Mouse (Mus musculus) small intestine, adult 2 months (tissue): ENCODE measurements at regions not wholly inside any gene's neighbourhood (a gene's known extent, or its start where the extent isn't known, plus 50 kb on each side); places are given as distances from the start of the nearest gene placed in this dataset.

ENCODE experiments used
- H3K27ac ChIP-seq: fragments of 200-500 bp; 2 replicates; pipeline ENCODE4 v1.5.1; 2012; ENCODE audit warnings: low read depth, low read length, control low read depth, inconsistent platforms; ENCODE audit not compliant: insufficient read depth
- H3K27me3 ChIP-seq: fragments of 200-500 bp; 2 replicates; pipeline ENCODE4 v1.6.1; 2012; ENCODE audit warnings: mild to moderate bottlenecking, moderate library complexity, low read length, inconsistent platforms; ENCODE audit not compliant: control insufficient read depth, insufficient read depth
- H3K36me3 ChIP-seq: fragments of 200-500 bp; 2 replicates; pipeline ENCODE4 v1.6.1; 2012; ENCODE audit warnings: mild to moderate bottlenecking, low read length, control low read depth, inconsistent platforms; ENCODE audit not compliant: control insufficient read depth, insufficient read depth
- H3K4me1 ChIP-seq: fragments of 200-500 bp; 2 replicates; pipeline ENCODE4 v1.6.1; 2012; ENCODE audit warnings: low read length, inconsistent platforms, mixed read lengths; ENCODE audit not compliant: control insufficient read depth, insufficient read depth, insufficient read length
- H3K4me3 ChIP-seq: fragments of 200-500 bp; 2 replicates; pipeline ENCODE4 v1.5.1; 2012; ENCODE audit warnings: low read depth, mild to moderate bottlenecking, control low read depth, inconsistent platforms, low read length, moderate library complexity
- CTCF ChIP-seq: fragments of 200-500 bp; IDR thresholded peaks from 2 replicates; pipeline ENCODE4 v1.5.1; 2012; ENCODE audit warnings: low read depth, mild to moderate bottlenecking, control low read depth, inconsistent platforms, low read length, moderate library complexity, mixed read lengths; ENCODE audit not compliant: insufficient replicate concordance, insufficient read length; ENCODE audit errors: extremely low read depth
- POLR2A ChIP-seq: fragments of 200-500 bp; IDR thresholded peaks from 2 replicates; pipeline ENCODE4 v1.6.1; 2012; ENCODE audit warnings: low read depth, mild to moderate bottlenecking, control low read depth, inconsistent platforms, low read length, moderate library complexity
- WGBS: fragments of 180-500 bp; shearing (Covaris S2); methylation state at CpG from one replicate; pipeline ENCODE4 v1.1.7; 2018; 5-methylcytosine and 5-hydroxymethylcytosine counted together

DNA sequence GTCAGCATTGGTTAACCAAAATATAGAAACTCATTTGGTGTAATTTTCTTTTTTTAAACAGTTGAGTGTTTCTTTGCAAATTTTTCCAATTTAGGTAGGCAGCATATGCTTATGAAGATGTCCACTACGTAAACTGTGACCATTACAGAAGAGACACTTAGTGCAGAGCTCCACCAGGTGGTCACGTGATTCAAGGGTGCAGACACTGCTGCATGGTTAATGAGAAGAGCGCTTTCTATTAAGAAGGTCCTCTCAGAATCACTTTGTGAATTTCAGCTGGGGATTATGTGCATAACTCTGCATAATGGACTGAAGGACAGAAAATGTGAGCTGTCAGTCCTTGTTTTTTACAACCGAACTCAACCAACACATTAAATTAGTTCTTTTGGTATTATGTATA lies 484.7 kb downstream of the 1190002N15Rik start:
- Histone ChIP-seq H3K4me1 (no peaks in the 10 kb centered on the region), H3K4me3 (no peak overlapping the region), H3K27ac (no peak overlapping the region), H3K36me3 (no peaks in the 10 kb centered on the region), H3K27me3 (no peaks in the 10 kb centered on the region)
- TF ChIP-seq POLR2A (no peak), CTCF (no peak)
- 84% methylated on average over 4 of the region's 4 CpGs for WGBS

DNA sequence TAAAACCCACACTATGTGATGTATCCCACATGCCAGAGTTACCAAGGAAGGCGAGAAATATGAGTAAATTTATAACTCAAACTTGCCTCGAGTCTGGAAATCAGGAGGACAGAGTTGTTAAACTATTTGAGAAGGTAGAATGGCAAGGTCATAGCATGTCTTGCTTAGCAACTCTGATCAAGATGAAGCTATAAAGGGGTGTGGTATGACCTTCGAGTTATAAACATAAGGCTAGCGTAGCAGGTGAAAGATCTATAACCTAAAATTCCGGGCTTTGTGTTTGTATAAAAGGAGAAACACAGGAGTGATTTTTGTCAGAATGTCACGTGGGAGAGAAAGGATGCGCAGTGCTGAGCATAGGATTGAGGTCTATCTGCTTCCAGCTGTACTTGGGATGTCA lies 490.0 kb downstream of the 1190002N15Rik start:
- no peak for TF ChIP-seq CTCF
- TF ChIP-seq POLR2A: no peak
- no peaks in the 10 kb centered on the region for H3K36me3 ChIP-seq
- H3K4me1 ChIP-seq: no peaks in the 10 kb centered on the region
- no peak overlapping the region for H3K4me3 ChIP-seq
- H3K27ac ChIP-seq: no peak overlapping the region
- no peaks in the 10 kb centered on the region for H3K27me3 ChIP-seq
- 35% methylated on average over 7 of the region's 7 CpGs for WGBS

DNA sequence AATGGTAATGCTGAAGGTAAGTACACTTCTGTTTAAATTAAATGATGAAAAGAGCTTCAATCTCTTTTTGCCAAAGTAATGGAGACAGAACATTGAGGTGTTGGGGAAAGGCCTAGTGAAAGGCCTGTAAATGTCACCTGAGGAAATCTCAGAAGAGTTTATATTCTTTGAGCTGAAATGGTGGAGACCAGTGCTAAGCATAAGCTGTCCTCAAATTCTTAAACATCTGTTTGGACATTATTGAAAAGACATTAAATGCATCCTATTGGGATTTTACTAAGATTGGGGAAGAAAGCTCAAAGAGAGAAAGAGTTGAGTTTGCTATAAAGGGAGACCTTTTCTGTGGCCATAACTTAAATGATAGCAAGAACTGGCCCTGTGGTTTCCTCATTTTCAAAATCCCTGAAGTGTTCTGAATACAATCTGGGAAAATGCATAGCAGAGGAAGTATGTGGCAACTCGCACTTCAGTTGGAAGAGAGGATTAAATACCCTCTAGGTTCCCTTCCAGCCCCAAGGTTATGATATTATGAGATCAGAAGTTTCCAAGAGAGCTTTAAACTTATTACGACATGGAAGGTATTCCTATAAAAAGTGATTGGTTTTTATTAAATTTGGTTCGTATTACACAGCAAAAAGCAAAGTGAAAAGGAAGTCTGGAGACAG lies 492.3 kb downstream of the 1190002N15Rik start:
- Histone ChIP-seq H3K36me3 (no peaks in the 10 kb centered on the region), H3K4me3 (no peak overlapping the region), H3K27me3 (no peaks in the 10 kb centered on the region), H3K27ac (no peak overlapping the region), H3K4me1 (no peaks in the 10 kb centered on the region)
- no peak for TF ChIP-seq CTCF
- TF ChIP-seq POLR2A: no peak
- WGBS: 81% methylated on average over 3 of the region's 3 CpGs

DNA sequence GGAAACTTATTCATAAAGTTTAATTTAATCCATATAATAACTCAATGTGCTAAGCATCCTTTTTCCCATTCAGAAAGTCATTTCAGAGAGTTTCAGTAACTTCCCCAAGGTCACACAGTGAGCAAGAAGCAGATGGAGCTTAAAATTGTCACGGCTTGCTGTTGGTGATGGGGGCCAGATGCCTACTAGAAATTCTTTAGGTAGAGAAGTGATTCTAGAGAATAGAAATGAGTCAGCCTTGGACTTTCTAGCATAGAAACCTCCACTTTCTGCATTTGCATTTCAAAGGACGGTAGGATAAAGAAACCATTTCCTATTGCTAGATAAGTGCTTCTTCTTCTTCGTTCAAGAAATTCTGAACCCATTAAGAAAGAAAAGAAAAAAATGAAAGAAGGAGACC lies 514.1 kb downstream of the 1190002N15Rik start:
- H3K27me3 ChIP-seq: no peaks in the 10 kb centered on the region
- TF ChIP-seq CTCF: no peak
- no peaks in the 10 kb centered on the region for H3K4me1 ChIP-seq
- H3K4me3 ChIP-seq: no peak overlapping the region
- H3K27ac ChIP-seq: no peak overlapping the region
- no peaks in the 10 kb centered on the region for H3K36me3 ChIP-seq
- 79% methylated on average over 3 of the region's 3 CpGs for WGBS

DNA sequence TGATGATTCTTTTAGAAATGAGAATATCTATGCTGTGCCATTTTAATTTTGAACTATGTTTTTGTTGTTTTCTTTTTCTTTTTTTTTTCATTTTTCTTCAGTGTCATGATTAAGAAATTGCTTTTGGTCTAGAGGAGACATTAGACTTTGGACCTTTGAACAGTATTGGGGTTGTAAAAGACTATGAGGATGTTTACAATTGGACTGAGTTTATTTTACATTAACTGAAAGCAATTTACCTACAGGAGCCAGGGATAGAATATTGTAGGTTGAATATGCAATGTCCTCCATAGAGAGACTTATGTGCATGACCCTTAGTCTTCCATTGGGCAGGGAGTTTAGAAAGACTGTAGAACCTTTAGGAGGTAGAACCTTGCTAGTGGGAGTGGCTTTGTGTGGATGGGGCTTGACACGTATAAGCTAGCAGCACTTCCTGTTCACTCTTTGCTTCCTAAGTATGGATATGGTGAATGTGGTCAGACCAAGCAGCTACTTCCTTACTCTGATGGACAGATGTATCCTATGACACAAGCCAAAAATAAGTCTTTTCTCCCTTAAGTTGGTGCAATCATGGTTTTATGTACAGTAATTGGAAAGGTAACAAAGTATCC lies 516.5 kb downstream of the 1190002N15Rik start:
- no peaks in the 10 kb centered on the region for H3K4me1 ChIP-seq
- TF ChIP-seq POLR2A (no peak), CTCF (no peak)
- WGBS: 11% methylated on average over 1 of the region's 1 CpGs

DNA sequence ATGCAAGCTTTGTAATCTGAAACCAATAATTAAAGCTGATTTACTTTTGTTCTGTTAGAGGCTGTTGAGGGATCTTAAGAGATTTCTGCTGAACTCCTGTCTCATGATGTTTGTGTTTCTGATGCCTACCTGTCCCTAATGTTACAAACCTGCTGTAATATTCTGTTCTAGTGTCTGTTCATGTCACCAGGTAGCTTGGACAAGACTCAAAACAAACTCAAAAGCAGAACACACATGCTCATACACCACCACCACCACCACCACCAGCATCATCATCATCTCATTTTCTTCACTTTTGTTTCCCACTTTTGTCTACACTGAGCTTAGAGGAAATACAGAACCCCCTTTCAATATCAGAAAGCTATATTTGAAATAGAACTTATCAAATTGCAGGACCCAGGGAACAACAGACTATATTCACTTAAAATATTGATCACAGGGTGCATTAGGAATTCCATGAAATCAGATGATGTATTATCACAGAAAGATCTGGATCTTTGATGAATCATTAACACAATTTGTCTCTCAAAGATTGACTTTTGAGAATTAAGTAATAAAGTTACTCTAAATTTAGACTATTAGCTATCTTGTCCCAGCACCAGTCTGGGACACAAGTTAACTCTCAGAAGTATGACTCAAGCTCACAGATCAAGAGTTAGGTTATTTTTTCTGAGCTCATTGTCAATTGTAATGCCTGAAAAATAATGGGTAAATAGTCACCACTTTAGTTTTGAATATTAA lies 521.0 kb downstream of the 1190002N15Rik start:
- TF ChIP-seq POLR2A (no peak), CTCF (no peak)
- Histone ChIP-seq H3K36me3 (no peaks in the 10 kb centered on the region), H3K4me3 (no peak overlapping the region), H3K27me3 (no peaks in the 10 kb centered on the region), H3K4me1 (no peaks in the 10 kb centered on the region), H3K27ac (no peak overlapping the region)

More for the DNA sequence above, 516.5 kb downstream of the 1190002N15Rik start:
- H3K27ac ChIP-seq: no peak overlapping the region; the same call in 1 of the 2 replicates
- H3K36me3 ChIP-seq: no peaks in the 10 kb centered on the region
- no peaks in the 10 kb centered on the region for H3K27me3 ChIP-seq
- no peak overlapping the region for H3K4me3 ChIP-seq

DNA sequence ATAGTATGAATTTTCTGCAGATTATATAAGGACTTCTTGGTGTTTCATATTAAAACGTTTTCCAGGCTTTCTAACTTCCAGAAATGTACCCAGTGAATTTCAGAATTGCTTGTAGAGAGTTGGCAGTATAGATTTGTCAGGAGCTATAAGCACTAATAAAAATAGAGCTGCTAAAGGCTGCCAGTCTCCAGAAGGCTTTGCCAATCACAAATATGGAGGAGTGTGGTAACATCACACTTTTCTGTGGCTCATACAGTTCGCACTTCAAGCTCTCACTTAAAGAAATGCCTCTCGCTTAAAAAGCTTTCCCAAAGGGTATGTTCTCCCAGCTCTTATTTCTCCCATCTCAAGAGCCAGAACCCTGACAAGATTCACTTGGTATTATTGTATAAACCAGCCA lies 545.7 kb downstream of the 1190002N15Rik start:
- Histone ChIP-seq H3K4me1 (no peaks in the 10 kb centered on the region), H3K36me3 (no peaks in the 10 kb centered on the region), H3K27ac (no peak overlapping the region), H3K27me3 (no peaks in the 10 kb centered on the region), H3K4me3 (no peak overlapping the region)
- 64% methylated on average over 3 of the region's 3 CpGs for WGBS
- TF ChIP-seq POLR2A: no peak
- no peak for TF ChIP-seq CTCF
